Mouse (Mus musculus) kidney, adult 18-20 months (tissue): ENCODE data around the gene Cdh4.

Source experiments
- DNase-seq: peaks from one replicate; pipeline ENCODE4 v3.0.0; 2021

Gene Cdh4

DNA sequence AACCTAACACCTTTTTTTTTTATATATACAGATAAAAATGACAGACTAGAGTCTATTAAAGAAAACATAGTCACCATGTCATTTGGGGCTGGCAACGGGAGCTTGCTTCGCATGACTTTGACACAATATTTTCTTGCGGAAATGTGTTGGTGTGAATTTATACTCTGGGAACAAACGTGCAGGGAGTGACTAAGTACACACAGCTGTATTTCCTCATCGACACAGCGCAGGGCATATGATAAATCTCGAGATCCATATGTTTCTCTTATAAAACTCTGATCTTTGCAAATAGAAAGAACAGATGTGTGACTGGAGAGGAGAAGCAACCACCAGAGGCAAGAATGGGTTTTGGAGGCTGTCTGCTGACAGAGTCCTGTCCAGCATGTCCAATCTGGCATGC lies 304.3 kb downstream of the Cdh4 start:
- DNase-seq: no peak

DNA sequence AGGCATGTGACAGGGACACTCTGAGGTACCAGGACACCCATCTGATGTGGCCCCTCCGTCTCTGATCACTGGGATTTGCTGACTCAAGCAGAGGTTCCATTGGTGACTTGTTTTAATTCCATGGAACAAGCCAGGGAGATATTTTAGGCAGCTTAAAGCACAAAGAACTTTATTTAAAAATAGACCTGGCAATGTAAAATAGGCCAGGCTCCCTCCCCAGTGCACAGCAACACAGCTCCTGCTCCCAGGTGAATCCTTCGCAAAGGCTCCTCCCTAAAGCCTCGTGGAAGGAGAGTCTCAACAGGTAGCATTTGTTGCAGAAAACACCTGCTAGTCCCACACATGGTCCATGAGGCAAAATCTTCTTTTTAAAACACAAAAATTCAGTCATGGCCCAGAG lies 307.2 kb downstream of the Cdh4 start:
- no peak for DNase-seq

DNA sequence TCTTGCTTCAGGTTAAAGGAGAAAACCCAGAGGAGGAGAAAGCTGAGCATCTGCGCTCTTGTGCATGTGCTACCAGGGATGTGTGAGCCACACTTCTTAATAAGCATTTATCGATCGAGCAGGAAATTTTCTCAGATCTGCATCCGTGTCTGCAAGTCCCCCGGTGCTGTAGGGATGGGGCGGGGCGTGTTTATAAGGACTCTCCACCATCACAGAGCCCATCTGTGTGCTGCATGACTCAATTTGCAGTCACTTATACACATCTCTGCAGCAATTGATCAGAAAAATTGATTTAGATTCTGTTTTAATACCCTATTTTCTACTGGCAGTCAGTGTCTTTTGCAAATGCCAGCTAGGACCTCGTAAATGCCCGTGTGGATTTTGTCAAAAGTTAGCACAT lies 311.6 kb downstream of the Cdh4 start:
- no peak for DNase-seq

DNA sequence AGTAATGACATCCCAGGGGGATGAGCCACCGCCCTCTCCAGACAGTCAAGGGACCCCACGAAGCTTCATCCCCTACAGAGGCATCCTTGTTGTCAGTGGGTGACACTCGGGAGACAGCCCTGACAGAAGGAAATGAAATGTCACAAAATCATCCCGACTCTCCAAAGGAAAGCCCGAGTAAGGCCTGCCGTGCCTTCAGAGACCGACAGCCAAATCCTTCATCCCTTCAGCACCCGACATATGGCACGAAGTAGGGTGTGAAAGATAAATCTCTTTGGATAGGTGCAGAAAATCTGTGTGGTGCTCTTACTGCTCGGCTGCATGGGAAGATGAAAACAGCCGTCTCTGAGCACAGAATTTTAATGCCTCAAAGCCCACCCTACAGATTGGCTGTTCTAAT lies 312.5 kb downstream of the Cdh4 start:
- no peak for DNase-seq

DNA sequence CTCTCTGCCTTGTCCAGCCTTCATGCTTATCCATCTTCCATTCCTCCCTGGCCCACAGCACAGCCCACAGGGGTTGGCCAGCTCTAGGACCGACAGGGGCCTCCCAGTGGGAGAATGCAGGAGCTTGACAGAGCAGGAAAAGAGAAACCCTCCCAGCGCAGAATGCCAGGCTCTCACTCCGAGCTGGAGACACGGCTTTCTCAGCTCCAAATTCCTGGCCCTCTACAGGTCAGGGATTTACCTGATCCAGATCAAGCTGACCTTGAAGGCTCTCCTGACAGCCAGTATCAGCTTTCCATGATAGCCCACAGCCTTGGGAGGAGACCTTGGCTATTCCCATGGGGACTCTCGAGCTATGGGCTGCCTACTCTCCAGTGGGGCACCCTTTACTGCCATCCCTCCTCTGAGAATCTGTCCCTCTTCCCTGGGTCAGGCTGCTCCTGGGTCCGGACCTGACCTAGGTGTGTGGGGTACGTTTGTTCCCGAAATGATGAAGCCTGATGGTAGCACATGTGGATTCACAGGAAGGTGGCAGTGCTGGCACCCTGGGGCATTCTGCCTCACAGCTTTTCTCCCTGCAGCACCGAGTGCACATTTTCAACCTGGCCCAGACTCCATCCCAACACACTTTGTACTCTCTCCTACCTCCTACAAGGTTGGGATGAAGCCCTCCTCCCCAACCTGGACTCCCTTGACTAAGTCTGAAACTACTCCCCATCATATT lies 319.6 kb downstream of the Cdh4 start:
- no peak for DNase-seq

DNA sequence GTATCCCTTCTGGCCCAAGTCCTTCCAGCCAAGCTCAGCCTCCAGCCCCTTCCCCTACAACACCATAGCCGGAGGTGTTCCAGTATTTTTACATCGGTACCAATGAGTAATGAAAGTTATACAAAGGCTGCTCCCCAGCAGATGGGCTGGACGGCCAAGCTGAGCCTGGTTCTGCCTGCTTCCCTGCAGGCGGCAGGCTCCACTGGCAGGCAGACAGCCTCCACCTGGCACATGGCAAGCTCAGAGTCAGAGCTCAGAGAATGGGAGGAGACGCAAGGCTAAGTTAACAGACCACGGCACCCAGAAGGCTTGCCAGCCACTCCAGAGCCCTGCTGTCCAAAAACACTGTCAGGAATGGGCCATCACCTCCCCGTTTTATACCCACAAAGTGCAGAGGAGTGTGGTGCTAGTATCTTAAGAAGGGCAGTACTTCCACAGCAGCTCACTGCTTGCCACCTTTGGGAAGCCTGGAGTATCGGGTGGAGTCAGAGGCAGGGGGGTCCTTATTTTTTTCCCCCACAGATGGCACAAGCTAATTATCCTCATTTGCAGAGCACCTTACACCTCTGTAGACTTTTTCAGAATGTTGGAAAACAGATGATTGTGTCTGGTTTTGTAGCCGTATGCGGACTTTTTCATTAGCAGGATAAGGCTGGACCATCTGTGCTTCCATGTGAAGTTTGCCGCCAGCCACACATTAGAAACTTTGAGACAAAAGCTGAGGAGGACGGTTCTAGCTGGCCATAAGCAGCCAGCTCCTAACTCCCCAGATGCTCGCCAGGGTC lies 320.5 kb downstream of the Cdh4 start:
- no peak for DNase-seq

DNA sequence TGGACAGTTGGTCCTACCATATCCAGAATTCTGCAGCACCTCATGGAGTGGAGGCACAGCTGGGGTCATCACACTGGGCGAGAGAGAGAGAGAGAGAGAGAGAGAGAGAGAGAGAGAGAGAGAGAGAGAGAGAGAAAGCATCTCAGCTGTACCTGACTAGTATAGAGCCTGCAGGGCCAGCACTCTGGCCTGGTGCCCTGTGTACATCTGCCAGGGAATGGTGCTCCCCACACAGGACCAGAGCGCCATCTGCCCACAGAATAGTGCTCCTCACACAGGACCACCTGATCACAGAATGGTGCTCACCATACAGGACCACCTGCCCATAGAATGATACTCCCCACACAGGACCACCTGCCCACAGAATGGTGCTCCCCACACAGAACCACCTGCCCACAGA lies 322.2 kb downstream of the Cdh4 start:
- DNase-seq: no peak

DNA sequence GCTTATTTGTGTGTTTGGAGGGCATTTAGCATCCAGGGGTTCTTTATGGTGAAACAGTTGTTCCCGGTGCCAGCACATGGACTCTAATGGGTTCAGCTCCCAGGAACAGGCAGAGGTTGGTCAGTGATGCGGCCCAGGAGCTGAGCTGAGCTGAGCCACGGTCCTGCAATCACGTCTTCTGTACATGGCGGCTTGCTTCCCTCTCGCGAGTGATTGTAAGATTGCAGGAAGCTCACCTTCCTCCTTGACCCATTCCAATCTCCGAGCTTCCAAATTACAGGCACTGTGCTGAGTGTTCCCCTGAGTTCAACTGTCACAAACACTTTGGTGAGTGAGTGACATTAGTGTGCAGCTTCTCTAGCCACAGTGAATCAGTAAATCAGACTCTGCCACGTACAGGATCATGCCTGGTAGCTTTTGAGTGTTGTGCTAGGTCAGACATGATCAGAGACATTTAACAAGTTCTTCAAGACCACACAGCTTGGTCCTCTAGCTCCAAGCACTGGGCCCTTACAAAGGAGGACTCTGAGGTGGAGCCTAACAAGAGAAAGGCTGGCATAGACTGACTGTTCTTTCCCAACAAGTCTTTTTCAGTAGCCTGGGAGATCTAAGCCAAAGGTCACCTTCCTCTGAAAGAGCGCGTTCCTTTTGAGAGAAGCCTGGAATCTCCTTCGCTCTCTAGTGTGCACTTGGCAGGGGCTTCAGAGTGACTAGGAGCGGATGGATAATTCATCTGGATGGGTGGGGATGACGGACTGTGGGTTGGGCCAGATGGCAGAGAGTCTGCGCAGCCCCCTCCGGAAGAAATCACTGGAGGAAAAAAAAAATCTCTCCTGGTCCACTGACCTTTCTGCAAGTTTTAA lies 324.7 kb downstream of the Cdh4 start:
- peak; percentile 35 for DNase-seq

DNA sequence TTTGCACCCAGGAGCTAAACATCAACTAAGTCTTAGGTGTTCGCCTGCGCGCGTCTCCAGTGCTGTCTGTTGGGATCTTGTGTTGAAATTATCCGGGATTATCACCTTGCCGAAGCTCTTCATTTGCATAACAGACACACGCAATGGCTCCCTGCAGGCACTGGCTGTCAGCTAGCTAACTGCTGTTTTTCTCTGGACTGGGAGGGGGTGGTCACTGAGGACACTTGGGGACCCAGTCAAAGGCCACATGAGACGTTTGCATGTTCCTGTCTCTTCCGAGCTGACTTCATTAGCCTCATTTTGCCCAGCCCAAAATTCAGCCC lies 325.3 kb downstream of the Cdh4 start:
- no peak for DNase-seq

DNA sequence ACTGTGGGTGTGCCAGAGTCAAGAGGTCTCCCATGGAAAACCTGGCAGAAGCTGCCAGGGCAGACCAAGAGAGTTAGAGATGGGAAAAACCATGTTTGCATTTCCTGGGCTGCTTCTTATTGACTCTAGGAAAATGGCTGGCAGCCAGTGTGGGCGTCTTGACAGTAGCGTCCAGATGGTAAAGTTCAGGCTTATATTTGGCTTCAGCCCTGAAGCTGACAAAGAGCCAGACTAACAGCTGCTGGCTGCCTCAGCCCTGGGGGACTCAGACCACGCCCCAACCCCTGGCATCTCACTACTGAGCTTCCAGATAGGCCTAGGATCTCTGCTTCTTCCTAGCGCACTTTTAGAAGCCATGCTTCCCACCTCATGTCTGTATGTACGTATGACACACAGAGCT lies 326.9 kb downstream of the Cdh4 start:
- DNase-seq: peak; percentile 17

DNA sequence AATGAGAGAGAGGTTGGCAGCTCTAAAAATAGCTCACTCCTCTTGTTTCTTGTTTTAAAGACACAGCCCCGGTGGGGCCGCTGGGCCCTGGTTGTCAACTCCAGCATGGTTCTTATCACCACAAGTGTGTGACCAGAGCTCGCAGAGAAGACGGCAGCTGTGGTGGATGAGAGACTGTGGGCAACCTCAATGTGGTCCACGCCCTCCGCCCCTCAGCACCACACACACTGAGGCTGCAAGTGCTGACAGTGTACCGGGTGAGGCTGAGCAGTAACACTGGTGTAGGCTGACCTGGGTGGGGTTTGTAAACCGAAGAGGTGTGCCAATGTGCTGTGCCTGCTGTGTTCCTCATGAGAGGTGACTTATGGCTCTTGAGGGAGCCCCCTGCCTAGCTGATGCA lies 327.7 kb downstream of the Cdh4 start:
- no peak for DNase-seq

DNA sequence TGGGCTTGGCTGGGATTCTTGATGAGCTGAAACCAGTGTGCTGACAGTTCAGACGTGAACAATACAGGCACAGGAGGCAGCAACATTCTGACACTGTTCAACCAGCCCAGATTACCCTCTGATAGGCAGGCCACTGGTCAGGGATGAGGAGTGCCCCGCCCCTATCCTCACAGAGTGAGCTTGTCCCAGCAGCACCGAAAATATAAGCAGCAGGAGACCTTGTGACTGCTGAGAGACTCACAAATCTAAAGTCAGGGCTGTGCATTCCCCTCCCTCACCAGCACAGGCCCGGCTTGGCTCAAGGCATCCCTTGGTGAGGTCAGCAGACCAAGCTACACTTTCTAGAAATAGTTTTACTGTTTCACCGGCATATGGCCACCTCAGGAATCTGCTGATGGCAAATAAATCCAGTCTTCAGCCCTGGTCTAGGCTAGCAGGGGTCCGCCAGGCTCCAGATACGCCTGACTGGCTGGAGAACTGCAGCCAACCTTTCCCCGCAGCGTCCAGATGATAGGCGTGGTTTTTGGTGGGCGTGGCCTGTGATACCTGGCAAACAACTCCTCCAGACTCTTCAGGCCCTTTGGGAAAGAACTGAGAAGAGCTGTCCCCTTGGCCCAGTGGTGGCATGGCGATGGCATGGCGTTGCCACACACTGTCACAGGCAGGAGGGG lies 332.3 kb downstream of the Cdh4 start:
- peak; percentile 68 for DNase-seq

DNA sequence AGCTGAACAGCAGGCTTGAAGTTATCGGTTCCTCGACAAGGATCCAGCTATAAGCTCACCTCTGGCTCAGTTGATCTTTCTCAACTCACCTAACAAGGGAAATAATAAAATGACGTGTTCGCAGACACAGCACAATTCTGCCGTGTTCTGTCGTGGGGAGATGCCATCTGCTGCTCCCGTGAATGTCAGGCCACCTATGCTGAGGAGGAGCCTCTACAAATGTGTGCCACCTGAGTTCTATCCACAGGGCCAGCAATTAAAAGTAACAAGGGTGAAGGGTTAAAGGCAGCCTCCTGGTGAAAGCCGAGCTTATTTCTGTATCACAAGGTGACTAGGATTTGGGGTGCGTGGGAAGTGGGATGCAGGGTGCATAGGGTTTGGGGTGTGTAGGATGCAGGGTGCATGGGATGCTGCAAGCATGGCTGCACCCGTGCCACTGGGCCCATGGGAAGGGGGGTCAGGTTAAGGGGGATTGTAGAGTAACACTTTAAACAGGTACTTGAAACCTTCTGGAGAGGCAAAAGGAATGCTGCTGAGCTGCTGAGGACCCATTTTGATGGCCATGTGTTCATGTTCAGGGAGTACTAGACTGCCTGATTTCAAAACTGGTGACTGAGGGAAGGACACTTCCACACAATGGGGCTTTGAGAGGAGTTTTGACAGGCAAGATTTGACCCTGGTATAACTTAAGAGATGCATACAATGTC lies 333.9 kb downstream of the Cdh4 start:
- no peak for DNase-seq

DNA sequence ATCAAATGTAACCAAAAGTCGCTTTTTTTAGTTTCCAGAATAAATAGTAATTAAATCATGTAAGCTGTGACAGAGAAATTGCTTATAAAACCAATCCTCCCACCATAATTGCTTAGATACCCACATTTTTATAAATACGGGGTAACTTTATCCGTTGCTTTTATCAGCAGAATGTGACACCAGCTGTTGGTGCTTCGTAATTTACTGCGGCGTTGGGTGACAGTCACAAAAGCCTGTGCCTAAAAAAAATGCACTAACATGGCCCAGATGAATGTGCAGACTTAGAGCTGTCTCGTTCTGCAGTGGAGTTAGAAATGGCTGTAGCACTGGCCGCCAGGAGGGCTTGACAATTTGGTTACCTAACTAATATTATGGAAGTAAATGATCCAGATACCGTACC lies 337.0 kb downstream of the Cdh4 start:
- DNase-seq: no peak

DNA sequence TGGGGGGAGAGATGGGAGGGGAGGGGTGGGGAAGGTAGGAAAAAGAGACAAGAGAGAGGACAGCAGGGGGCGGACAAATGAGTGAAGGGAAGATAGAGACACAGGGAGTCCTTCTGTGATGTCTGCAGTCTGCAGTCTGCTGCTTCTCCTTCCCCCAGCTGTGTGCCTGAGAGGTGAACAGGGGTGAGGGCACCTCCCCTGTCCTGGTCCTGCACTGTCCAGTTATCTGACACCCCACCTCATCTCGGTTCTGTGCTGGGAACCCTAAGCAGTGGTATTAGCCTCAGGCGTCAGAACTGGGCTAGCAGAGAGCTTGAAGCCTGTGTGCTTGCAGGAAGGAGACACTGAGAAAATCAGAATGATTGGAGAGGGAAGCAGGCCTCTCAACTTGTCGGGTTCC lies 338.7 kb downstream of the Cdh4 start:
- no peak for DNase-seq

DNA sequence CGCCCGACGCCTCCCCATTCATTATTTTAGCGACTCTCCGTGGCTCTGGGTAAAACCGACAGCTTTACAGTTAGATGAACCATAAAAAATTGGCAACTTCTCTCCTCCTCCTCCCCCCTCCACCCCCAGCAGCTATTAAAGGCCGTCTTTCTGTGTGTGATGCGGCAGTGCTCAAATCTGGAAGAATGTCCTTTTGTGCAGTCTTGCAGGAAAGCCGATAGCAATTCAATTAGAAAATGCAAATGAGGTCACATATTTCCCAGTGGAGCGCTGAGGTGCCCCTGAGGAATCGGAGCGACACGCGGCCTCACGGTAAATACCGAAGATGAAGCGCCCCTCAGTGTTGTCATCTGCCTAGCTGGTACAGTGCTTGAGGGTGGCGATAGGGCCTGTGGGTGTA lies 345.0 kb downstream of the Cdh4 start:
- DNase-seq: no peak

DNA sequence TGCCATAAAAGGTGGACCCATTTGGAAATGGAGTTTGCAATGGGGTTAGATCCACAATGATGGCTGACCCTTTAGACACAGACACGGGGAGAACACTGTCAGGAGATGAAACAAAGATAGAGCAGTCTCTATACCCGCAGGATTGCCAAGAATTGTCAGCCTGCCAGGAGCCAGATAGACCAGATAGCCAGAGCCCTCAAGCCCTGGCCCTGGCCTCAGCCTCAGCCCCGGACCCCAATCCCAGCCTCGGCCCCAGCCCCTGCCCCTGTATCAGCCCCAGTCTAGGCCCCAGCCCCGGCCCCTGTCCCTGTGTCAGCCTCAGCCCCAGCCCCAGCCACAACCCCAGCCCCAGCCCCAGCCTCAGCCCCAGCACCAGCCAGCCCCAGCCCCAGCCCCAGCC lies 345.6 kb downstream of the Cdh4 start:
- DNase-seq: no peak

DNA sequence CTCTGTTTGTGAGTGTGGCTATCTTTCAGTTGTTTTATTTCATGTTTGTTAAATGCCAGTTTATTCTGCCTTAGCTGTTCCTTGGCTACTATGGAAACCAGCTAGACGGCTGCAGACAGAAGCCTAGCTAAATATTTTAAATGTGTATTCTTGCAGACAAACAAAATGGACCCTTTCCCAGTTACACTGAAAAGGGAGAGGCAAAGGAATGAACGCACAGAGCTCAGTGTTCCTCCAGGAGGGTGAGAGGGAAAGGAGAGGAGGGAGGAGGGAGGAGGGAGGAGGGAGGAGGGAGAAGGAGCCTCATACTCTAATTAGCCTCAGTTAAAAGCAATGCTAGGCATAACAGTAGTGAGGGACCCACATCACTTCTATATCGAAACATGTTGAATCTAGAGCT lies 348.5 kb downstream of the Cdh4 start:
- DNase-seq: no peak

DNA sequence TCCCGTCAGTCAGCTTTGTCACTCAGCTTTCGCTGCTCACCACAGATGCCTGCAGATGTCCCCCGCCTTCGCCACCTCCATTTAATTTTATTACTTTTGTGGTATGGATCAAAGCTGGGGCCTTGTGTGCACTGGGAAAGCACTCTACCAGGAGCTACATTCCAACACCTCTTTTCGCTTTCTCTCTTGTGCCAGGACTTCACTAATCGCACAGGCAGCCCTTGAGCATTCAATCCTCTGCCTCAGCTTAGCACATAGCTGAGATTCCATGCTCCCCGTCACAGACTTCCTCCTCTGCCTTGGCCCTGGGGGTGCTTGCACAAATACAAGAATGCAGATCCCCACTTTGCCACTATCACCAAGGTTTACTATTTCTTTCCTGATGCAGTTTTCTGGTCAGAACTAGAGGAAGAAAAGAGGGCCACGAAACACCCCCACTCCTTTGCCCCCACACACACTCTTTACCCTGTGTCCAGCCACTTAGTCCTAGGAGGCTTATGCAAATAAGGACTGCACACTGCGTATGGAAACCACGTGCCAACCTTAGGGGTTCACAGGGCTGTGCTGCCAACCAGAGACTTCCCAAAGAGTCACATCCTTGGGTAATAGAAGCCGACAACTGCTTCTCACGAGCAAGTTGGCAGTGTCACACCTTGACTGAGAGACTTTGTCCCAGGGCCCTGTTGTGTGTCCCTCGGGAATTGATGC lies 350.3 kb downstream of the Cdh4 start:
- no peak for DNase-seq

DNA sequence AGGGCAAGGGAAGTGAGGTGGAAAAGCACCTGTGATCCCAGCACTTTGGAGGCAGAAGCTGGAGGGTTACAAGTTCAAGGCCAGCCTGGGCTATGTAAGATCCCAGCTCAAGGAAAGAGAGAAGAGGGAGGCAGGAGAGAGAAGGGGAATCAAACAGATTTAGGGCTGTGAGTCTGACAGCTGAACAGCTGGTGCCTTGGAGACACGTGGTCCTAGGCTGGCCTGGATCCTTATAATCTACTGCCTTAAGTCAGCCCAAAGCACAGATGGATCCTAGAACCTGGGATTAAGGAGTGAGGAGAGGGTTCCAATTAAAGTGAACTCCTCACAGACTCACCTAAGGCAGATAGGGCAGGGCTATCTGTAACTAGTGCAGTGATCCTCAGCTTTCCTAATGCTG lies 352.1 kb downstream of the Cdh4 start:
- DNase-seq: no peak

DNA sequence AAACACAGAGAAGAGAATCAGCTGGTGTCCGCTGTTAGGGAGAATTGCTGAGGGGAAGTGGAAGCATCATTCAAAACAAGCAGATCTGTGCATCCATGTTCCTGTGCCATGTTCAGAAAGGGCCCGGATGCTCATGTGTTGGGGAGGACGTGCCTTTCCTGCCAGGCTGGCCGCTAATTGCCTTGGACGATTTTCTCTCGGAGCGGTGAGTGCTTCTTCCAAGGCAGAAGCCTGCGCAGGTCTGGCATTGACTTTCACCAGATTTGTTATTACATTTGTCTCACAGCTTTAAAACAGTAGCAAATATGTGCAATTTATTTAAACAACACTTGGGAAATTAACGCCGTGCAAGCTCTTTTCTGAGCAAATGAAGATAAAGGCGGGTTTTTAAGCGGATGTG lies 353.2 kb downstream of the Cdh4 start:
- no peak for DNase-seq

DNA sequence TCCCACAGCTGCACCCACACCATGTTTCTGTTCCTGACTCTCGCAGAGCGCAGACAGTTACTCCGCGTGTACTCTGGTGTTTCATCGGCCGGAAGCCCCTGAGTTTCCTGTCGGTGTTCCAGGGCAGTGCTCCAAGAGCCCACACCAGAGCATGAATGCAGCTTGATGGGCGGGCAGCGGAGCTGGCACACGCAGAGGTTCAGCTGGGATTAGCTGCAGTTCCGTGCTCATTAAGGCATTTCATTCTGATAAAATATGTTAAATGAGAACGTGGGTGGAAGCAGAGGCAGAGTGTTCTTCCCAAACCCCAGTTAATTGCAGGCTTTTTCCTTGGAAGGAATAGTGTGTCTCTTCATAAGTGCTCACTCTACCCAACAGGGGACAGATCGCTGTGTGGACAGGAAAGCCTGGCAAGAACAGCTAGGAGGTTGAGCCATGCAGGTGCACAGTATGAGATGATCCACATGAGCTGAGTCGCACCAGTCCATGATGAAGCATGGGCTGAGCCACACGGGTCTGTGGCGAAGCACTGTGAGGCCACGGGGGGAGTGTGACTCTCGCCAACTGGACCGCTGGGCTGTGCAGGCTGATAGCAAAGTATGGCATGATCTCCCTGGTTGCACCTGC lies 357.8 kb downstream of the Cdh4 start:
- DNase-seq: peak; percentile 8
